Mouse (Mus musculus): ENCODE measurements around the gene Erich6. TPM values are rescaled to one million over a fixed set of nuclear protein-coding genes. Genes with fewer than 3 reads are reported as not detected.

The Erich6 gene
- polyA plus RNA-seq, 1 experiment from 2014 or later, result 0.29 TPM

DNA sequence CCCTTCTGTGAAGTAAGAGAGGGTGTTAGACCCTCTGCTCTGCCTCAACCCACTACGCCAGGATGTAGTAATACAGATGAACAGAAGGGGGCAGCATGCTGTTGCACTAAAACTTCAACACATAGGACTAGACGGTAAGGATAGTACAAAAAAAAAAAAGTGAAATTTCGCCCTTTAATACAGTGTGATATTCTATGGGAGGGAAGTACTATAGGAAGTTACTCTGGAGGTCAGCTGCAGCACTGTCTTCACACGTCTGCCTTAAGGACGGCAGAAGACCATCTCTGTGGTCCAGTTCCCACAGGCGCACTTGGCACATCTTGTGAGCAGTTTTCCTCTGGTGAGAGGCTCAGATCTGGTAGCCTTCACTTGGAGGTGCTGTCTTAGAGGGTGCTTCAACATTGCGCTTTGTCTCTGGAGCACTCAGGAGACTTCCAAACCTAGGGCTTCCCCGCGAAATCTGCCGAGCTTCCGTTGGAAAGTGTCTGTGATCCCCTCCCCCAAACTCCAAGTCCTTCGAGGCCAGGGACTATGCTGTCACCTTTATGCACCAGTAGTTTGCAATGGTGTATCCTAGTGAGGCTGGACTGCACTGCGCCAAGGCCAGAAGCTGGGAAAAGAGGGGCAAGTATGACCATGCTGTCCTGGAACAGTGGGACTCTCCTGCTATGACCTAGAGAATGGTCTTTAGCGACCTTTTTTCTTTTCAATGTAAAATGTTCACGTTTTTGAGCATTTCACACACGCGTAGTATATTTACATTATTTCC, 18.5 kb upstream of the Erich6 start:
- Histone ChIP-seq H3K27me3 (ENCODE audit: control insufficient read depth, insufficient read depth, low read length) (no peaks in the 10 kb centered on the region), H3K4me3 (ENCODE audit: low read depth, low read length) (no peak overlapping the region), H3K4me1 (ENCODE audit: control insufficient read depth, insufficient read depth, low read length) (no peaks in the 10 kb centered on the region), H3K9ac (replicated peaks; ENCODE audit: low read depth, low read length) (no peak overlapping the region), H3K4me2 (ENCODE audit: low read depth, low read length) (no peak overlapping the region), H3K27ac (ENCODE audit: low read depth, low read length) (no peak overlapping the region), H3K9me3 (ENCODE audit: control insufficient read depth, low read length) (no peaks in the 10 kb centered on the region), H3K36me3 (ENCODE audit: control insufficient read depth, insufficient read depth, low read length) (no peaks in the 10 kb centered on the region)
- WGBS, result 58% methylated on average over 17 of the region's 17 CpGs
- ATAC-seq (ENCODE audit: low read depth), result peak; percentile 86

DNA sequence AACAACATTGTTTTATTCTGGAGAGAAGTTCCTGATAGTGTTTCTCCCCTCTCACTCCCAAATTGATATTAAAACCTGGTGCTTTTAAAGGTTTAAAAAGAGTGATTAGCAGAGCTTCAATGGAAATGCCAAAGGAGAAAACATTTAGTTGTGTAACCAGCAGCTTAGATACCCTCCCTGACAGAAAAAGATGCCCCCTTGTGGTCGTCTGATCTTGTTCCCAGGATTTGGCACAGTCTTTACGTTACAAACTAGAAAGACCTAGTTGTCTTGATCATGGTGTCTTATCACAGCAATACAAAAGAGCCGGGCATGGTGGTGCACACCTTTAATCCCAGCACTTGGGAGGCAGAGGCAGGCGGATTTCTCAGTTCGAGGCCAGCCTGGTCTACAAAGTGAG, 16.9 kb upstream of the Erich6 start:
- no peaks in the 10 kb centered on the region for H3K4me1 ChIP-seq (ENCODE audit: control insufficient read depth, insufficient read depth, low read length)
- no peak overlapping the region for H3K4me2 ChIP-seq (ENCODE audit: low read depth, low read length)
- 71% methylated on average over 5 of the region's 5 CpGs for WGBS
- no peak overlapping the region for H3K27ac ChIP-seq (ENCODE audit: low read depth, low read length)
- H3K9ac ChIP-seq (replicated peaks; ENCODE audit: low read depth, low read length), result no peak overlapping the region
- ATAC-seq (ENCODE audit: low read depth), result no peak
- H3K27me3 ChIP-seq (ENCODE audit: control insufficient read depth, insufficient read depth, low read length), result no peaks in the 10 kb centered on the region
- no peaks in the 10 kb centered on the region for H3K36me3 ChIP-seq (ENCODE audit: control insufficient read depth, insufficient read depth, low read length)
- no peaks in the 10 kb centered on the region for H3K9me3 ChIP-seq (ENCODE audit: control insufficient read depth, low read length)
- no peak overlapping the region for H3K4me3 ChIP-seq (ENCODE audit: low read depth, low read length)

DNA sequence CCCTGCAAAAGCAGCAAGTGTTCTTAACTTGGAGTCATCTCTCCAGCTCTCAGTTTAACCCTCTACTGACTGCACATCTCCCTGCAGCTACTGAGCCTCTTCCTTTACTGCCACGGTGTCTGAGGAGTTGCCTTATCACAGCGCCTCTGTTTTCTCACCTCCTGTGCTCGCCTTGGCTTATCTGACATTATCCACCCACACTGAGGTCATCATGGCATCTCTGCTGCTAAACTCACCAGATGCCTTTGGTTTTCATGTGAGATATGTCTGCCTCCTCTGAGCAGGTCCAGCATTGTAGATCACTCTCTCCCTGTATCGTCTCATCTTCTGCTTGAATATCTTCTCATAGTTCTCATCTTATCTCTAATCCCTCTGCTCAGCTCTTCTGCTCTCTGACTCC, 13.3 kb upstream of the Erich6 start:
- no peak overlapping the region for H3K4me3 ChIP-seq (ENCODE audit: low read depth, low read length)
- ATAC-seq (ENCODE audit: low read depth), result no peak
- no peaks in the 10 kb centered on the region for H3K27me3 ChIP-seq (ENCODE audit: control insufficient read depth, insufficient read depth, low read length)
- H3K27ac ChIP-seq (ENCODE audit: low read depth, low read length), result no peak overlapping the region
- H3K4me1 ChIP-seq (ENCODE audit: control insufficient read depth, insufficient read depth, low read length), result no peaks in the 10 kb centered on the region
- no peaks in the 10 kb centered on the region for H3K36me3 ChIP-seq (ENCODE audit: control insufficient read depth, insufficient read depth, low read length)
- no peaks in the 10 kb centered on the region for H3K9me3 ChIP-seq (ENCODE audit: control insufficient read depth, low read length)
- H3K4me2 ChIP-seq (ENCODE audit: low read depth, low read length), result no peak overlapping the region
- WGBS, result 80% methylated on average over 4 of the region's 4 CpGs
- no peak overlapping the region for H3K9ac ChIP-seq (replicated peaks; ENCODE audit: low read depth, low read length)

DNA sequence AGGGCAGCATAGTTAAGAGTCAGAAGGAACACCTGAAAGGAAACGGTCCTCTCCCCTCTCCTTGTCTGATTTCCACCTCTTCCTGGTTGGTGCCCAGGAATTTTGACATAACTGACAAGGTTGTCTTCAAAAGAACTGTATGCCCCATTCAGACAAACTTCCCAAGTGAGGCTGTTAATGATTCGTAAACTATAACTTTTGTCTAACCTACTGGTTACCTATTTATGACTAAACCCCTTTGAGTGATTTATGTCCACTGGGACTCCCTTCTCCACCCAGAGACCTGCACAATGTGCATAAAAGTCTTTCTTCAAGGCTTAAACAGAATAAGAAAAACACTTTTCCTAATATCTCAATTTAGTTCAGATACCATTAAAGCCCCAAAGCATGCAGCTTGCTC, 10.2 kb upstream of the Erich6 start:
- no peaks in the 10 kb centered on the region for H3K4me1 ChIP-seq (ENCODE audit: control insufficient read depth, insufficient read depth, low read length)
- ATAC-seq (ENCODE audit: low read depth), result no peak
- H3K9ac ChIP-seq (replicated peaks; ENCODE audit: low read depth, low read length), result no peak overlapping the region
- no peak overlapping the region for H3K27ac ChIP-seq (ENCODE audit: low read depth, low read length)
- no peak overlapping the region for H3K4me3 ChIP-seq (ENCODE audit: low read depth, low read length)
- WGBS, result 88% methylated on average over 2 of the region's 2 CpGs
- no peak overlapping the region for H3K4me2 ChIP-seq (ENCODE audit: low read depth, low read length)
- no peaks in the 10 kb centered on the region for H3K27me3 ChIP-seq (ENCODE audit: control insufficient read depth, insufficient read depth, low read length)
- H3K9me3 ChIP-seq (ENCODE audit: control insufficient read depth, low read length), result no peaks in the 10 kb centered on the region
- no peaks in the 10 kb centered on the region for H3K36me3 ChIP-seq (ENCODE audit: control insufficient read depth, insufficient read depth, low read length)

DNA sequence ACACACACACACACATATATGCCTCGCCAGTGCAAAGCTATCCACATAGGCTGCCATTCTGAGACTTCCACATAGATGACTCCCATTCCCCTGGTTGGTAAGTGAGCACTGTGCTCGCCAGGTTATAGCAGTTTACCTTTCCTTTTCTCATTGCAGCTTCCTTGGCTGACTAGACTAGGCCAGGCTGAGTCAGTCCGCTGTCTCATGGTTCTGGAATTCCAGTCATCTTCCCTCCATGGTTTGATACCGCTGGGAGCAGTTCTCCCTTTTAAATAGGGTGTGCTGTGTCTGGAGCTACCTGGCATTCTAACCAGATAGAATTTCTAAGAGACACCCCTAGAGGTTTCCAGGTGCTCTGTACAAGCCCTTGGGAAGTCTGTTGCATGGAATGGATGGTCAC, 9.2 kb upstream of the Erich6 start:
- Histone ChIP-seq H3K27ac (ENCODE audit: low read depth, low read length) (no peak overlapping the region), H3K4me3 (ENCODE audit: low read depth, low read length) (no peak overlapping the region), H3K27me3 (ENCODE audit: control insufficient read depth, insufficient read depth, low read length) (no peaks in the 10 kb centered on the region), H3K9me3 (ENCODE audit: control insufficient read depth, low read length) (no peaks in the 10 kb centered on the region), H3K9ac (replicated peaks; ENCODE audit: low read depth, low read length) (no peak overlapping the region), H3K4me1 (ENCODE audit: control insufficient read depth, insufficient read depth, low read length) (no peaks in the 10 kb centered on the region), H3K4me2 (ENCODE audit: low read depth, low read length) (no peak overlapping the region), H3K36me3 (ENCODE audit: control insufficient read depth, insufficient read depth, low read length) (no peaks in the 10 kb centered on the region)
- no peak for ATAC-seq (ENCODE audit: low read depth)
- 88% methylated on average over 4 of the region's 4 CpGs for WGBS

DNA sequence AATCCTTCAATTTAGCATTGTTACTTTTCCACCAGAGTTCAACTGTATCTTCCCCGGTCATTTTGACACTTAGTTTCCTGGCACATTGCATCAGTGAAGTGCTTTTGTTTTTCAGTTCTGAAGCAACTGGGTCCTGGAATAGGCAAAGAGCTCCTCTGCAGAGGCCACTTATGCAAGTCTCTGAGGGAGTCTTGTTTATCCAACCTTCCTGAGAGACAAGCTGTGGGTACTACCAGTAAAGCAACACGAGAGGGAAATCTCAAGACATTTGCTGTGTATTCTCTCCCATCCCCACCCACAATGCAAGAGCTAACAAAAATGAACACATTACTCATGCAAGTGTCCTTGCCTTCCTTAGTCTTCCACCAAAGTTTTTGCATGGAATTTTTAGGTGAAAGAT, 5.3 kb downstream of the Erich6 start:
- Histone ChIP-seq H3K27ac (ENCODE audit: low read depth, low read length) (no peak overlapping the region), H3K9me3 (ENCODE audit: control insufficient read depth, low read length) (no peaks in the 10 kb centered on the region), H3K4me1 (ENCODE audit: control insufficient read depth, insufficient read depth, low read length) (peaks cover 5% of the 10 kb centered on the region; the same call in 1 of the 2 replicates), H3K9ac (replicated peaks; ENCODE audit: low read depth, low read length) (no peak overlapping the region), H3K4me2 (ENCODE audit: low read depth, low read length) (no peak overlapping the region), H3K36me3 (ENCODE audit: control insufficient read depth, insufficient read depth, low read length) (no peaks in the 10 kb centered on the region), H3K4me3 (ENCODE audit: low read depth, low read length) (no peak overlapping the region), H3K27me3 (ENCODE audit: control insufficient read depth, insufficient read depth, low read length) (no peaks in the 10 kb centered on the region)
- no peak for ATAC-seq (ENCODE audit: low read depth)
- 92% methylated on average over 2 of the region's 2 CpGs for WGBS

DNA sequence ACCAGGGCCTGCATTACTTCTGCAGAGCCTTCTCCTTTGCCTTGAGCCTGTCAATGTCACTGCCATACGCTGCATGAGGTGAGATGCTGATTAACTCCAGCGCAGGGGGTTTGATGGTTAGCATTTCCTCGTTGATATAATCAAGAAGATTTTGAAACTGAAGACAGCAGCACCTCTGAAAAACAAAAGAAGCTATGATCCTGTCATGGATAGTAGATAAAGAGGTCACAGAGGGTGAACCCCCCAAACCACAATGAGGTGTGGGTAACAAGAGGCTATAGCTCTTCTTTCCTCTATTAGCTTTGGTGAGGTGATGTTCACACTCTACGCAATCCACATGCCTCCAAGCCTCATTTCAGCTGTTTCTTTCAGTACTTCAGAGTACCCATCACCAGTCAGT, 12.0 kb downstream of the Erich6 start:
- no peak for ATAC-seq (ENCODE audit: low read depth)
- Histone ChIP-seq H3K27ac (ENCODE audit: low read depth, low read length) (no peak overlapping the region), H3K27me3 (ENCODE audit: control insufficient read depth, insufficient read depth, low read length) (no peaks in the 10 kb centered on the region), H3K9ac (replicated peaks; ENCODE audit: low read depth, low read length) (no peak overlapping the region), H3K4me3 (ENCODE audit: low read depth, low read length) (no peak overlapping the region), H3K9me3 (ENCODE audit: control insufficient read depth, low read length) (no peaks in the 10 kb centered on the region), H3K4me1 (ENCODE audit: control insufficient read depth, insufficient read depth, low read length) (no peaks in the 10 kb centered on the region), H3K4me2 (ENCODE audit: low read depth, low read length) (no peak overlapping the region), H3K36me3 (ENCODE audit: control insufficient read depth, insufficient read depth, low read length) (no peaks in the 10 kb centered on the region)
- 92% methylated on average over 4 of the region's 4 CpGs for WGBS

DNA sequence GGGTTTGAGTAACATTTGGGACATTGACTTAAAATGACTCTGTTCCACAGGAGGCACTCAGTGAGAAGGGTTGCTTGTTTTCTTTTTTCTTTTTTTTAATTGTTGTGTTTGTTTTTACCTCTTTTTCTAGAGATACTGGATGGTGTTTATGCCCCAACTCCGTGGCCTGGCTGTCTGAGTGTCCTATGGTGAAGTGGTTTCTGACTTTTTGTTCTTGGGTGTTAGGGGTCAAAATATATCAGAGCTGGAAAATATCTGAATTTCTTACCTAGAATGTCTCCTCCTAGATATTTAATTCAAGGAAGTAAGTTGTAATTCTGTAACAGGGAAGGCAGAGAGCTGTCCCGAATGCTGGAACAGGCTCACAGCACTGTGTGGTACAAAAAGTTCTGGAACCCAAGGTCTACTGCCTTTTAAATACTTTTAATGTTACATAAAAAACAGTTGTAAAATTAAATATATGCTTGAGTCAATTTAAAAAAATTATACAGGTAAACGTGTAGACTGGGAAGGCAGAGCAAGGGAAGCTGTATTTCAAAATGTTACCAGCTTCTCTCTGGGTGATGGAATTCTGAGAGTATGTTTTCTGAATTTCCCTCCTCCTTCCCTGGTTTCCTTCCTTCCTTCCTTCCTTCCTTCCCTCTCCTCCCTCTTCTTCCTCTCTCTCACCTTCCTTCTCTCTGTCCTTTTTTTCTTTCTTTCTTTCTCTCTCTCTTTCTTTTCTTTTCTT, 14.2 kb downstream of the Erich6 start:
- Histone ChIP-seq H3K4me3 (ENCODE audit: low read depth, low read length) (no peak overlapping the region), H3K4me1 (ENCODE audit: control insufficient read depth, insufficient read depth, low read length) (no peaks in the 10 kb centered on the region), H3K36me3 (ENCODE audit: control insufficient read depth, insufficient read depth, low read length) (no peaks in the 10 kb centered on the region), H3K9me3 (ENCODE audit: control insufficient read depth, low read length) (no peaks in the 10 kb centered on the region), H3K4me2 (ENCODE audit: low read depth, low read length) (no peak overlapping the region), H3K27me3 (ENCODE audit: control insufficient read depth, insufficient read depth, low read length) (no peaks in the 10 kb centered on the region), H3K9ac (replicated peaks; ENCODE audit: low read depth, low read length) (no peak overlapping the region), H3K27ac (ENCODE audit: low read depth, low read length) (no peak overlapping the region)
- 79% methylated on average over 3 of the region's 3 CpGs for WGBS
- ATAC-seq (ENCODE audit: low read depth), result no peak

DNA sequence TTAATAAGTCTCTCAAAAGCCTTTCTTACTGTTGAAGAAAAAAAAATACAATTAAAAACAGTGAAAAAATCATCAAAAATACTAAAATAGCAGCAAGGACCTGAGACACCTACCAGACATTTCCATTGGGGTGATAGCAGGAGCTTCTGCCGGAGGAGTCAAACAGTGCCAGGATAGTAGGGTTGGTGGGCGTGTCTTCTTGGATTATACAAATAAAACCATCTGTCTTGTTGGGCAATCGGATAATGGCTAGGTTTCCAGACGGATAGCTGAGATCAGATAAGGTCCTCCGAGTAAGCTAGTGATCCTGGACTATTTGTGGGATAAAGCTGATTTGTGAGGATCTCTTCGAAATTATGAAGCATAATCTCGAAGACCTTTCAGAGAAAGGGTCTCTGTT, 15.9 kb downstream of the Erich6 start:
- no peaks in the 10 kb centered on the region for H3K4me1 ChIP-seq (ENCODE audit: control insufficient read depth, insufficient read depth, low read length)
- no peaks in the 10 kb centered on the region for H3K27me3 ChIP-seq (ENCODE audit: control insufficient read depth, insufficient read depth, low read length)
- H3K27ac ChIP-seq (ENCODE audit: low read depth, low read length), result no peak overlapping the region
- H3K4me3 ChIP-seq (ENCODE audit: low read depth, low read length), result no peak overlapping the region
- no peak for ATAC-seq (ENCODE audit: low read depth)
- H3K36me3 ChIP-seq (ENCODE audit: control insufficient read depth, insufficient read depth, low read length), result no peaks in the 10 kb centered on the region
- 84% methylated on average over 7 of the region's 7 CpGs for WGBS
- no peak overlapping the region for H3K9ac ChIP-seq (replicated peaks; ENCODE audit: low read depth, low read length)
- H3K9me3 ChIP-seq (ENCODE audit: control insufficient read depth, low read length), result no peaks in the 10 kb centered on the region
- no peak overlapping the region for H3K4me2 ChIP-seq (ENCODE audit: low read depth, low read length)
